Mouse (Mus musculus) embryo, embryonic 11 days (tissue): ENCODE results near the gene Kat2b.
A peak's percentile ranks its signal among the peaks of the same experiment; 100 is the strongest.
"Not testable (repeated sequence)": the region's sequence is repeated elsewhere in the genome, so short reads cannot be mapped to it uniquely, and the experiment has no call there.

Source experiments
- DNase-seq: peaks from one replicate; pipeline ENCODE4 v3.0.0-alpha.2; 2015

Gene Kat2b

GRCm38 (mm10) chr17:53570361-53570875 is 3.8 kb downstream of the Kat2b start:
- no peak for DNase-seq

DNA sequence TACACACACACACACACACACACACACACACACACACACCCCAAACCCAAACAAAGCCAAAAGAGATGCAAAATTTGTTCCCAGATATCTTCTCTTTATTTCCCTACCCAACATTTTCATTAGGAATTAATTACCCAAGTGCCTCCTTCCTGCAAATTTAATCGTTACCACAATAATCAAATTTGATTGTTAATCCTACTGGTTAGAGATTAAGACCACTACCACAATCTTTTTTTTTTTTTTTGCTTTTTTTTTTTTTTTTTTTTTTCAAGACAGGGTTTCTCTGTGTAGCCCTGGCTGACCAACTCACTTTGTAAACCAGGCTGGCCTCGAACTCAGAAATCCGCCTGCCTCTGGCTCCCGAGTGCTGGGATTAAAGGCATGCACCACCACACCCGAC is 4.3 kb downstream of the Kat2b start:
- DNase-seq: not testable (repeated sequence)

DNA sequence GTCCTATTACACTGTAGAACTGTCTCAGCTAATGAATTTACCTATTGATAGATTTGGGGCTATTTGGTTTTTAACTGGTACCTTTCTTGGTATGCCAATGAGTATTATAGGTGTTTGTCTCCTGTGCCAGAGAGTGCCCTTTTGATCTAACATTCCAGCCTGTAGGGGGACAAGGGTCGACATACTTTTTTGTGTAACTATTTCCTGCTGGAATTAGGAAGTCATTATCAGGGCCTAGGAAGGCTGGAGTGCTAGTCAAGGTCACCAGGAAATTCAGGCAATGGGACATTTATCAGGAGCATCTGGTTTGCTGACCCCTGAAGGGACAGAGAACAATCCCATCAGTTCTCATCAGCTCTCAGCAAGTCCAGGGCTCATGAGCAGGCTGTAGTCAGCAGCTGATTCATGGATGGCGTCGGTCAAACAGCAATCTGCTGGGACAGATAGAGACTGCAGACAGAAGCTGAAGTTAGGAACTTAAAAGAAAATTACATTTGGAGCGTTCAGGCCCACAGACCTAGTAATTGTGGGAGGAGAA is 6.4 kb downstream of the Kat2b start:
- DNase-seq: no peak

DNA sequence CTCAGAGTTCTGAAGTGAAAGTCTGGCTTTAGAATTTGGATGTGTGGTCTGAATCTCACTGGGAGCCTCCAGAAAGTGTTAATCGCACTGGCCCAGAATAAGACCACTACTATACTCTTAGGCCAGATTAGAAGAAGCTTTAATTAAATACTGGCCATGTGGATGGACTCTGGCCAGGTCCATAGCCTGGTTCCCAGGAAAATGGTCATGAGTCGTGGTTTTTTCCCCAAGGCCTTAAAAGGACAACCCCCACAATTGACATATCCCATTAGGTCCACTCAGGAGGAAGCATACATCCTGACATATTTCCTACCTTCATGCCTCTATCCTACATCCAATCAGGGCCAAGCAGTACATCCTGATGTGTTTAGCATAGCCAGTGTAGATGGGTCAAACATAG is 10.5 kb downstream of the Kat2b start:
- DNase-seq: no peak

DNA sequence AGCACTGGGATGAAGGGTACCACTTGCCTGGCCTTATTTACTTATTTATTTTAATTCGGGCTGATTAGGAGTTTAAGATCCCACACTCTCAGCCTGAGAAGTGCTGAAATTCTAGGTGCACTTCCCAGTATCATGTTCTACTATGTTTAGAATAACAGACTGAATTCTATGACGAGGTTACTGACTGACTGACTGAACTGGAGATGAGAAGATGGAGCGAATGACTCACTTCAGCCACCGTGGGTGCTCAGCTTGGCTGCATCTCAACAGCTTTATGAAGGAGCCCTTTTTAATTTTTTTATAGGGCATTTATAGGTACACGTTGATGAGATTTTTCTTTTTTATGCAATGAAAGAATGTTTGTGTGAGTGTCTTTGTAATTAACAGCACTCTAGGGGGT is 11.1 kb downstream of the Kat2b start:
- DNase-seq: no peak

DNA sequence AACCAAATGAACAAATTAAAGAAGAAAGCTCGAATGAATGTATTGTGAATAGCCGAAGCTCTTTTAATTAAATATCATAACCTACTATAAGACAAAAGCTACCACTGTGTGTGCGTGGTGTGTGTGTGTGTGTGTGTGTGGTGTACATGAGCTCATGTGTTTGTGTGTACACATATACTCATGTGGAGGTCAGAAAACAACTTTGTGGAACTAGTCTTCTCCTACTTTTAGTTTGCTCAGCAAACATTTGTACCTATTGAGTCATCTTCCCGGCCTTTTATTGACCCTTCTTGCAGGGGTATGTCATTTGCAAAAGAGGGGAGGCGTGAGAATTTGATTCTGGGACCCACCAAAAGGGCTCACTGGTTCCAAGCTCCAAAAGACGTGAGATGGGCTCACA is 11.6 kb downstream of the Kat2b start:
- DNase-seq: no peak

- DNase-seq: no peak
Observed at GRCm38 (mm10) chr17:53578776-53579175, 12.1 kb downstream of the Kat2b start.

DNA sequence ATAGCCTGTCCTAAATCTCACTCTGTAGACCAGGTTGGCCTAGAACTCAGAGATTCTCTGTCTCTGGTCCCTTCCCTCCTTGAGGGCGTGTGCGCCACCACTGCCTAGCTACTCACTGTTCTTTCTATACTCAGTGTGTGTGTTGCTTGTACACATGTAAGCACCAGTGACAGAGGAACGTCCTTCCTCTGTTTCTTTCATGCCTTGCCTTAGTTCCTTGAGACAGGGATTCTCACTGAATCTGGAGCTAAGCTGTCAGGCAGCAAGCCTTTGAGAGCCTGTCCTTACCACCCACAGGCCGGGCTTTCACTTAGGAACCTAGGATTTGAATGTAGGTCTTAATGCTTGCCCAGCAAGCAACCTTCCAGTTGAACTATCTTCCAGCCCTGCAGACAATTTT is 13.0 kb downstream of the Kat2b start:
- DNase-seq: no peak

GRCm38 (mm10) chr17:53580237-53580636 is 13.6 kb downstream of the Kat2b start:
- DNase-seq: no peak

DNA sequence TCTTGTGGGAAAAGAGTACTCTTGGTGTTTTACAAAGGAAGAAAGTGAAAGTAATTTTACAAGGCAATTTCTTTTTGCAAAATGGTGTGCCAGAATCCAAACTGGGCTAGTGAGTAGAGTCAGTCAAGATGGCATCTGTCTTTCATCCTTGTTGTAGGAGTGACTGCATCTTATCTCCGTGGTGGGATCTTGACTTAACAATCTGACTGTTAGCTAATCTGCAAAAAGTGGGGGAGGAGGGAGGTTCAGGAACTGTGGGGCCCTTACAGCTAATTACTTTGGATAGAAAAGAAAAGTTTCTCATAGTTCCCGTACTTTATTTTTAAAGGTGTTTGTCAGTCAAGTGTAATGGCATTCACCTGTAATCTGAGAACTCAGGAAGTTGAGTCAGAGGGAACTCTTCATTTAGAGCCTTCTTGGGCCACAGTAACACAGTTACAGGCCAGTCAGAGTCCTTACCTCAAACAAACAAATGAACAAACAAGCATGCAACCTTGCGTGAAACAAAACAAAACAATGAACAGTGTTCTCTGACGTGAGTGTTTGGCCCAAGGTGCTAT is 15.4 kb downstream of the Kat2b start:
- DNase-seq: no peak

GRCm38 (mm10) chr17:53582805-53583204 is 16.1 kb downstream of the Kat2b start:
- DNase-seq: no peak

DNA sequence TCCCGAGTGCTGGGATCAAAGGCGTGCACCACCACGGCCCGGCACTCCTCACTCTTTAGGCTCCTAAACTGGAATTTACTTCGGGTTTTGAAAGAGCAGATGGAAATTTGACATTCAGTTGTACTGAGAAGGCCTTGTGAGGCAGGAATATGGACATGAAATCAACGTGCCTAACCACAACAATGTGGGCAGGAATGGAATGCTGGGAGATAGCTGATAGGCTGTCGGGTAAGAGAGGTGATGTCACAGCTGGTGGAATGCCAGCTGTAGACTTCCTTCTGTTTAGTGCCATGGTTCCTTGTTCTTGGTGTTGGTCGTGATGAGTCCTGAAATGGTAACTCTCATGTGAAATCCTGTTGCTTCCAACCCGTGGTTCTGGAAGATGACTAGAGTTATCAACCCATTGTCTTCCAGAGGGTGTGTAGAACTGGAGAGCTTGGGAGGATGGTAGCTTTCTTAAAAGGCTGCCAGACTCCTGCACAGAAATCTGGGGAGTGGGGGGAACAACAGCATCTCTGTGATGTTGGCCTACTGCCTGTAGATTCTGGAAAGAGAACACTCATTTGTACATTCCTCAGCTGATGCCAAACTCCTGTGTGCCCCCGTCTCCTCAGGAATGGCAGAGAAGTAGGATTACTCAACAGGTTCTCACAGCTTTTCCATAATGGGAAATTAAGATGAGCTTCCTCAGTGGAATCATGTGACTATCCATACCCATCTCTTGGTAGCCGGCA is 17.4 kb downstream of the Kat2b start:
- no peak for DNase-seq

DNA sequence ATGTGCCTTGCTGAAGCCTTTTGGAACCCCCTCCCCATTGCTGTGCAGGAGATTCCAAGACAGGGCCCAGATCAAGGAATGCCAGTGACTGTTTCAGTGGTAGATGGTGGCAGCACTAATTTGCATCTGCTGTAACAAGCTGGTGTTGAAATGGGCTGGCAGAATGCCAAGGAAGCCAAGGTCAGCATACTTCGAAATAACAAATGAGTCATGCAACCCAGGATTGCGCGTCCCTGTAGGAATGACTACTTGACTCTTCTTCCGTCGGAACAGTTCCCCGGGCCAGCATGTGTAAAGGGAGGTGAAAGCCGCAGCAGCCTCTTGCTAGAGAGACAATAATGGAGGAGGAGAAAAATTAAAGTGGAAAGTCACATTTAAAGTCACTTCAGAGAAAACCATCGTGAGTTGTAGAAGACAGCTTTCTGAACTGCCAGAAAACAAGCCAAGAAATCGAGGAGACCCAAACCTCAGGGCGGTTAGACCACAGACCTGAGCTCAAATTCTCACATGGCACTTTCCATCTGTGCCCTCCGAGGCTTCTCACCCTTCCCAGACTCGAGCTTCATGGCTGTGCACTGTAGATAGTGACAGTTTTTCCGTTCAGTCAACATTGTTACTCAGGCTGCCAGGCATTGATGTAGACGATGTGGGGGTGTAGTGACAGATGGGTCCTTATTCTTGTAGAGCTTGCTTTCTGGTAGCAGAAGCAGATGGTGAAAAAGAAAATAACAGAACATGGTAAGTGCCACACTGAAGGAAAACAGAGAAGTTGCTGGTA is 20.6 kb downstream of the Kat2b start:
- DNase-seq: peak; percentile 41

- no peak for DNase-seq
Observed at GRCm38 (mm10) chr17:53588097-53588855, 21.6 kb downstream of the Kat2b start.

GRCm38 (mm10) chr17:53590110-53590509 is 23.4 kb downstream of the Kat2b start:
- no peak for DNase-seq

GRCm38 (mm10) chr17:53591910-53592309 is 25.2 kb downstream of the Kat2b start:
- DNase-seq: no peak

DNA sequence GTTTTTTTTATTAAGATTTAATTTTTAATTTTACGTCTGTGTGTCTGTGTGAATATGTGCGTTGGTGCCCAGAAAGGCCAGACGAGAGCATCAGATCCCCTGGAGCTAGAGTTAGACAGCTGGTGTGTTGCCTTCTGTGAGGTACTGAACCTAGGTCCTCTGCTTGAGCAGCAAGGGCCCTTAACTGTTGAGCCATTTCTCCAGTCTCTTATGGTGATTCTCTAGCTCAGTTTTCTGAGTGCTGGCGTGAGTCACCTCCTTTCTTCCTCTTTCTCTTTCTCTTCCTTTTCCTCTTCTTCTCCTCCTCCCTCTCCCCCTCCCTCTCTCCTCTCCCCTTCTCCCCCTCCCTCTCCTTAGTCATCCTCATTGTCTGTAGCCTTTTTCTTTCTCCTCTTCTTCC is 27.9 kb downstream of the Kat2b start:
- DNase-seq: no peak

- no peak for DNase-seq
Observed at GRCm38 (mm10) chr17:53595527-53595926, 28.9 kb downstream of the Kat2b start.

DNA sequence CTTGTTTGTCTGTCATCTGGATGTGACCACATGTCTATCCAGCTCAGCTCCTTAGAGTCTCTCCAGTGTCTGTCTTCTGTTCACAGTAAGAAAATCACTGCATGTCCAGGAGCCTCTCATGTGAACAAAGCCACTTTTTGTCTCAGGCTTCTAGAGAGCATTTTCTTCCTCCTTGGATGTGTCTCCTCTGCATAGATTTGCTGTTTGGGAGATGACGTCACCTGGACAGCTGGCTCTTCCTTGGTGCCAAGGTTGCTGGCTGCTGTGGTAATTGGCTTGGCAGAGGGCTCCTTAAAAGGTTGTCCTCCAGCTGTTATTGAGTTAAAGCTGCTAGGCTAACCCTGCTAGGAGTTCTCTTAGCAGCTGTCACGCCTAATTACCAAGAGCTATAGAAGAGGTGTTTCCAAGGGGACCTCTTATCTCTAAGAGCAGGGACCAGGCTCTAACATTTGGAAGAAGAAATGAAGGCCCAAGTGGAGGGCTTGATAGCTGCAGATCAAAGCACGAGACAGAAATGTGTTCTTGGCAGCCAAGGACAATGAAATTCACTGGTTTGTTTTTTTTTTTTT is 29.7 kb downstream of the Kat2b start:
- peak; percentile 23 for DNase-seq

DNA sequence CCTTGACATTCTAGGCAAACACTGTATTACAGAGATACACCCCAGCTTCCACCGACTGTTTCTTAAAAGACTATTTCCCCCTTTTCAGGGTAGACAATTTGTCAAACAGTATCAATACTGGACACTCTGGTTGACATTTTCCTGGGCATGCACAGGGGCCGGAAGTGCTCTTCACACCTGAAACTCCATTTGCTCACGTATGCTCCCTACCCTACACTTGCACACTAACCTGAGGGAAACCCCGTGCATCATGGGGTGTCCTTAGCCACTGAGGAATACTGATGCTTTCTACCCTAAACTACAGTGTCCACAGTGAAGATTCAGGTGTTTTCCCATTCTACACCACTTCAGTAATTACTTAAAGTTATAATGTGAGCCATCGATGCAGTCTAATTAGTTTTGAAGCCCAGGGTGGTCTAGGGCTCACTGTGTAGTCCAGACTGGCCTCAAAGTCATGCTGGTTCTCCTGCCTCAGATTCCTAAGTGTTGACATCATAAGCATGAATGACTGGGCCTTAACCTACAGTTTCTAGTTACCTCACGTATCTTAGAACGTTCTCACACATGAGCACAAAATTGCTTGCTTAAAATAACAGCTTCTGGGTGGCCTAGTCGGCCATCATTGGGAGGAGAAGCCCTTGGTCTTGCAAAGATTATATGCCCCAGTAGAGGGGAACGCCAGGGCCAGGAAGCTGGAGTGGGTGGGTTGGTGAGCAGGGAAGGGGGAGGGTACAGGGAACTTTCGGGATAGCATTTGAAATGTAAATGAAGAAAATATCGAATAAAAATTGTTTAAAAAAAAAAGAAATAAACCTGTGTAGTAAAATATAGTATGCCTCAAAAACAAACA is 30.5 kb downstream of the Kat2b start:
- no peak for DNase-seq

- no peak for DNase-seq
Observed at GRCm38 (mm10) chr17:53598571-53598970, 31.9 kb downstream of the Kat2b start.

- DNase-seq: not testable (repeated sequence)
Observed at GRCm38 (mm10) chr17:53603236-53603635, 36.6 kb downstream of the Kat2b start.
